Mouse (Mus musculus) cerebellum, adult 9-10 months (tissue): Measurements from ENCODE around the gene Fam117b.
A peak's percentile ranks its signal among the peaks of the same experiment; 100 is the strongest.

Source experiments
- DNase-seq: peaks from one replicate; pipeline ENCODE4 v3.0.0; 2022

Gene Fam117b

GRCm38 (mm10) chr1:59913869-59914225, 1.0 kb downstream of the Fam117b start:
- DNase-seq: peak; percentile 61

GRCm38 (mm10) chr1:59914799-59915198, 2.0 kb downstream of the Fam117b start:
- DNase-seq: no peak

GRCm38 (mm10) chr1:59915843-59916610, 3.2 kb downstream of the Fam117b start:
- peak; percentile 40 for DNase-seq

GRCm38 (mm10) chr1:59917401-59917800, 4.6 kb downstream of the Fam117b start:
- peak; percentile 10 for DNase-seq

- peak; percentile 5 for DNase-seq
Observed at GRCm38 (mm10) chr1:59918075-59918474, 5.3 kb downstream of the Fam117b start.

- DNase-seq: no peak
Observed at GRCm38 (mm10) chr1:59923201-59923600, 10.4 kb downstream of the Fam117b start.

GRCm38 (mm10) chr1:59923673-59924072, 10.9 kb downstream of the Fam117b start:
- DNase-seq: no peak

GRCm38 (mm10) chr1:59924411-59924810, 11.6 kb downstream of the Fam117b start:
- no peak for DNase-seq

GRCm38 (mm10) chr1:59926021-59926672, 13.3 kb downstream of the Fam117b start:
- peak; percentile 41 for DNase-seq

GRCm38 (mm10) chr1:59927131-59927680, 14.4 kb downstream of the Fam117b start:
- peak; percentile 80 for DNase-seq

GRCm38 (mm10) chr1:59930926-59931325, 18.1 kb downstream of the Fam117b start:
- DNase-seq: no peak

GRCm38 (mm10) chr1:59932991-59933390, 20.2 kb downstream of the Fam117b start:
- DNase-seq: no peak

- no peak for DNase-seq
Observed at GRCm38 (mm10) chr1:59941063-59941462, 28.3 kb downstream of the Fam117b start.

- DNase-seq: no peak
Observed at GRCm38 (mm10) chr1:59942057-59942790, 29.4 kb downstream of the Fam117b start.

GRCm38 (mm10) chr1:59943825-59944224, 31.0 kb downstream of the Fam117b start:
- no peak for DNase-seq

GRCm38 (mm10) chr1:59945969-59946368, 33.2 kb downstream of the Fam117b start:
- no peak for DNase-seq

GRCm38 (mm10) chr1:59947509-59947908, 34.7 kb downstream of the Fam117b start:
- no peak for DNase-seq

GRCm38 (mm10) chr1:59957206-59957605, 44.4 kb downstream of the Fam117b start:
- DNase-seq: peak; percentile 52

GRCm38 (mm10) chr1:59959941-59960340, 47.1 kb downstream of the Fam117b start:
- no peak for DNase-seq

- no peak for DNase-seq
Observed at GRCm38 (mm10) chr1:59966171-59966785, 53.5 kb downstream of the Fam117b start.

GRCm38 (mm10) chr1:59967291-59967690, 54.5 kb downstream of the Fam117b start:
- peak; percentile 38 for DNase-seq

- no peak for DNase-seq
Observed at GRCm38 (mm10) chr1:59986626-59987025, 73.8 kb downstream of the Fam117b start.
